Mouse (Mus musculus): ENCODE measurements around the gene Fat3.

- TF ChIP-seq GATA1 (IDR thresholded peaks at IDR 0.05; ENCODE audit: borderline replicate concordance, low read length) (no peak), FLI1 (IDR thresholded peaks at IDR 0.05; ENCODE audit: low read length) (no peak)
These were observed 529.7 kb downstream of the Fat3 start for GRCm38 (mm10) chr9:15971393-15971792.
